Mouse (Mus musculus) urinary bladder, postnatal 25 days (tissue): ENCODE data around the gene Olfml2a.

Experiments used
- DNase-seq: peaks from one replicate; pipeline ENCODE4 v3.0.0; 2022; ENCODE audit warnings: low spot score

Olfml2a gene

GRCm38 (mm10) chr2:39011264-39011663 is 79.5 kb downstream of the Olfml2a start:
- DNase-seq, result no peak

- no peak for DNase-seq
Measured at GRCm38 (mm10) chr2:39011971-39012370, 80.2 kb downstream of the Olfml2a start.

GRCm38 (mm10) chr2:39012768-39013279 is 81.0 kb downstream of the Olfml2a start:
- DNase-seq, result no peak
